Mouse (Mus musculus) spleen, adult 2 months (tissue): Measurements from ENCODE around the gene Elf4. TPM values are rescaled to one million over a fixed set of nuclear protein-coding genes. Genes with fewer than 3 reads are reported as not detected.
A peak's percentile ranks its signal among the peaks of the same experiment; 100 is the strongest.
"Not testable (repeated sequence)": the region's sequence is repeated elsewhere in the genome, so short reads cannot be mapped to it uniquely, and the experiment has no call there.

Experiments used
- DNase-seq, 2 experiments: peaks; one replicate each; pipeline versions ENCODE4 v3.0.0 to v3.0.0-alpha.2; 2012 to 2021; ENCODE audit warnings: low spot score in 2 of 2, low read depth in 1 of 2
- H3K27ac ChIP-seq: fragments of 200-500 bp; 2 replicates; pipeline ENCODE4 v1.5.1; 2012; ENCODE audit warnings: low read length, inconsistent platforms; ENCODE audit not compliant: insufficient read depth
- H3K27me3 ChIP-seq: fragments of 200-500 bp; 2 replicates; pipeline ENCODE4 v1.6.1; 2012; ENCODE audit warnings: mild to moderate bottlenecking, moderate library complexity, low read length, inconsistent platforms; ENCODE audit not compliant: control insufficient read depth, insufficient read depth
- H3K36me3 ChIP-seq: fragments of 200-500 bp; 2 replicates; pipeline ENCODE4 v1.6.1; 2012; ENCODE audit warnings: mild to moderate bottlenecking, low read length, inconsistent platforms; ENCODE audit not compliant: control insufficient read depth, insufficient read depth
- H3K4me1 ChIP-seq: fragments of 200-500 bp; 2 replicates; pipeline ENCODE4 v1.6.1; 2011; ENCODE audit warnings: inconsistent platforms; ENCODE audit not compliant: control insufficient read depth, insufficient read depth, insufficient read length
- H3K4me3 ChIP-seq: fragments of 200-500 bp; 2 replicates; pipeline ENCODE4 v1.5.1; 2011; ENCODE audit warnings: mild to moderate bottlenecking, inconsistent platforms; ENCODE audit not compliant: insufficient read depth, insufficient read length; ENCODE audit errors: extremely low read depth
- CTCF ChIP-seq: fragments of 200-500 bp; IDR thresholded peaks from 2 replicates; pipeline ENCODE4 v1.5.1; 2011; ENCODE audit warnings: mild to moderate bottlenecking, inconsistent platforms; ENCODE audit not compliant: insufficient read depth, insufficient read length, insufficient replicate concordance; ENCODE audit errors: extremely low read depth
- POLR2A ChIP-seq: fragments of 200-500 bp; IDR thresholded peaks from 2 replicates; pipeline ENCODE4 v1.6.1; 2011; ENCODE audit warnings: low read depth, low read length, inconsistent platforms
- WGBS: fragments of 180-500 bp; shearing (Covaris S2); methylation state at CpG from one replicate; pipeline ENCODE4 v1.1.7; 2018; 5-methylcytosine and 5-hydroxymethylcytosine counted together
- polyA plus RNA-seq: library from polyadenylated mRNA; depleted of rRNA; stranded (reverse); fragments of >200 nt; gene quantifications from 2 replicates; pipeline ENCODE4 v1.2.3, GENCODE M21; 2012

The Elf4 gene
- polyA plus RNA-seq, 1 experiment, result 42.0 TPM

GRCm38 (mm10) chrX:48439036-48439435, 23.9 kb downstream of the Elf4 start:
- peak in 1 of 2 experiments; percentile 19 for DNase-seq
- 35% methylated on average over 4 of the region's 4 CpGs for WGBS
- H3K27me3 ChIP-seq, result no peaks in the 10 kb centered on the region
- peak overlapping the region; percentile 80 for H3K27ac ChIP-seq
- H3K4me3 ChIP-seq, result no peak overlapping the region
- H3K4me1 ChIP-seq, result peaks cover 37% of the 10 kb centered on the region
- TF ChIP-seq POLR2A (no peak), CTCF (no peak)
- no peaks in the 10 kb centered on the region; the same call in 1 of the 2 replicates for H3K36me3 ChIP-seq

GRCm38 (mm10) chrX:48436082-48436481, 26.9 kb downstream of the Elf4 start:
- not testable (repeated sequence) for H3K36me3 ChIP-seq, H3K27me3 ChIP-seq, H3K4me3 ChIP-seq, DNase-seq
- H3K27ac ChIP-seq, result peak overlapping the region; percentile 74
- 60% methylated on average over 7 of the region's 7 CpGs for WGBS
- H3K4me1 ChIP-seq, result peaks cover 40% of the 10 kb centered on the region

- TF ChIP-seq CTCF (no peak), POLR2A (no peak)
- DNase-seq, result no peak
- peaks cover 40% of the 10 kb centered on the region for H3K4me1 ChIP-seq
- no peaks in the 10 kb centered on the region; the same call in 1 of the 2 replicates for H3K36me3 ChIP-seq
- H3K27me3 ChIP-seq, result no peaks in the 10 kb centered on the region
- peak overlapping the region; percentile 74 for H3K27ac ChIP-seq
- 32% methylated on average over 9 of the region's 9 CpGs for WGBS
- H3K4me3 ChIP-seq, result no peak overlapping the region
These were observed 27.4 kb downstream of the Elf4 start for GRCm38 (mm10) chrX:48435477-48435900.

- Histone ChIP-seq H3K27ac (peak overlapping the region; percentile 90), H3K36me3 (no peaks in the 10 kb centered on the region; the same call in 1 of the 2 replicates), H3K4me1 (peaks cover 36% of the 10 kb centered on the region), H3K27me3 (no peaks in the 10 kb centered on the region), H3K4me3 (no peak overlapping the region)
- 83% methylated on average over 1 of the region's 1 CpGs for WGBS
- no peak for DNase-seq
- TF ChIP-seq CTCF, result no peak
- TF ChIP-seq POLR2A, result no peak
These were observed 28.7 kb downstream of the Elf4 start for GRCm38 (mm10) chrX:48434251-48434650.

- H3K27me3 ChIP-seq, result no peaks in the 10 kb centered on the region
- TF ChIP-seq CTCF, result no peak
- no peak for TF ChIP-seq POLR2A
- peak overlapping the region; percentile 97 for H3K27ac ChIP-seq
- peak; percentile 50 to 88 for DNase-seq
- 27% methylated on average over 6 of the region's 6 CpGs for WGBS
- peak overlapping the region; percentile 71 for H3K4me3 ChIP-seq
- H3K36me3 ChIP-seq, result no peaks in the 10 kb centered on the region
- peaks cover 31% of the 10 kb centered on the region for H3K4me1 ChIP-seq
These were observed 29.4 kb downstream of the Elf4 start for GRCm38 (mm10) chrX:48433527-48433899.

- TF ChIP-seq POLR2A (no peak), CTCF (no peak)
- H3K27ac ChIP-seq, result peak overlapping the region; percentile 97
- H3K36me3 ChIP-seq, result no peaks in the 10 kb centered on the region
- WGBS, result 38% methylated on average over 15 of the region's 15 CpGs
- no peak for DNase-seq
- peak overlapping the region; percentile 71 for H3K4me3 ChIP-seq
- H3K27me3 ChIP-seq, result no peaks in the 10 kb centered on the region
- peaks cover 34% of the 10 kb centered on the region for H3K4me1 ChIP-seq
These were observed 30.1 kb downstream of the Elf4 start for GRCm38 (mm10) chrX:48432599-48433526.

- no peaks in the 10 kb centered on the region for H3K27me3 ChIP-seq
- peaks cover 32% of the 10 kb centered on the region for H3K4me1 ChIP-seq
- TF ChIP-seq POLR2A (no peak), CTCF (no peak)
- H3K4me3 ChIP-seq, result peak overlapping the region; percentile 2; the same call in 1 of the 2 replicates
- H3K27ac ChIP-seq, result peak overlapping the region; percentile 72
- WGBS, result 25% methylated on average over 6 of the region's 6 CpGs
- H3K36me3 ChIP-seq, result no peaks in the 10 kb centered on the region
- DNase-seq, result peak in 1 of 2 experiments; percentile 63
These were observed 33.4 kb downstream of the Elf4 start for GRCm38 (mm10) chrX:48429538-48429937.
